ENCODE assay signal across 8 mouse cellular contexts in genomic region chr11:88716061-88716994, GRCm38 (mm10). TPM values are rescaled to one million over a fixed set of nuclear protein-coding genes. Genes with fewer than 3 reads are reported as not detected.
A peak's percentile ranks its signal among the peaks of the same experiment; 100 is the strongest.
DNase-seq lines count a peak whose midpoint lies in the region; ATAC-seq lines count a peak whose summit lies in the region.

No protein-coding gene starts in this region.

- no peak for ATAC-seq in forebrain, embryonic 15.5 days (replicated peaks)
- no peak for ATAC-seq in kidney, embryonic 15.5 days (replicated peaks; ENCODE audit: low FRiP score)
- ATAC-seq in liver, embryonic 16.5 days (ENCODE audit: low read depth): no peak
- no peak for ATAC-seq in neural tube, embryonic 15.5 days (ENCODE audit: low FRiP score)

- WGBS in forebrain, embryonic 15.5 days: under 1% methylated on average over 23 of the region's 23 CpGs
- WGBS in kidney, embryonic 15.5 days: 2% methylated on average over 23 of the region's 23 CpGs
- WGBS in liver, embryonic 16.5 days (ENCODE audit: insufficient replicate concordance): 3% methylated on average over 23 of the region's 23 CpGs
- WGBS in neural tube, embryonic 15.5 days: under 1% methylated on average over 23 of the region's 23 CpGs

- peak overlapping the region; percentile 88 for H3K4me2 ChIP-seq in forebrain, embryonic 15.5 days (replicated peaks)
- H3K4me2 ChIP-seq in kidney, embryonic 15.5 days: peak overlapping the region; percentile 95
- H3K4me2 ChIP-seq in liver, embryonic 16.5 days (ENCODE audit: low read depth, low read length): peak overlapping the region; percentile 96
- H3K4me2 ChIP-seq in neural tube, embryonic 15.5 days: peak overlapping the region; percentile 93

- intact Hi-C loops in heart, postnatal 25 days (cut with DNase I): loop anchor here (5.0 kb wide), 1 partner anchor 94 kb away; no protein-coding TSS in a partner anchor

- H3K27ac ChIP-seq in forebrain, embryonic 15.5 days (replicated peaks): peak overlapping the region; percentile 90
- H3K27ac ChIP-seq in kidney, embryonic 15.5 days: peak overlapping the region; percentile 95
- peak overlapping the region; percentile 53 for H3K27ac ChIP-seq in liver, embryonic 16.5 days (ENCODE audit: low read length)
- H3K27ac ChIP-seq in neural tube, embryonic 15.5 days (replicated peaks): peak overlapping the region; percentile 87

- peak overlapping the region; percentile 96 for H3K9ac ChIP-seq in forebrain, embryonic 15.5 days (replicated peaks)
- peak overlapping the region; percentile 97 for H3K9ac ChIP-seq in kidney, embryonic 15.5 days
- H3K9ac ChIP-seq in liver, embryonic 16.5 days (ENCODE audit: low read depth, low read length): peak overlapping the region; percentile 96
- peak overlapping the region; percentile 93 for H3K9ac ChIP-seq in neural tube, embryonic 15.5 days (replicated peaks)

- peak overlapping the region; percentile 98 for H3K4me3 ChIP-seq in forebrain, embryonic 15.5 days
- peak overlapping the region; percentile 95 for H3K4me3 ChIP-seq in kidney, embryonic 15.5 days (replicated peaks)
- H3K4me3 ChIP-seq in liver, embryonic 16.5 days (ENCODE audit: low read depth, low read length): peak overlapping the region; percentile 92
- peak overlapping the region; percentile 89 for H3K4me3 ChIP-seq in neural tube, embryonic 15.5 days (replicated peaks)

- no peaks in the 10 kb centered on the region for H3K9me3 ChIP-seq in forebrain, embryonic 15.5 days
- no peaks in the 10 kb centered on the region for H3K9me3 ChIP-seq in kidney, embryonic 15.5 days (replicated peaks)
- H3K9me3 ChIP-seq in liver, embryonic 16.5 days (replicated peaks; ENCODE audit: control insufficient read depth, low read length): no peaks in the 10 kb centered on the region
- no peaks in the 10 kb centered on the region for H3K9me3 ChIP-seq in neural tube, embryonic 15.5 days (replicated peaks)

- H3K27me3 ChIP-seq in forebrain, embryonic 15.5 days: no peaks in the 10 kb centered on the region
- no peaks in the 10 kb centered on the region for H3K27me3 ChIP-seq in kidney, embryonic 15.5 days
- H3K27me3 ChIP-seq in liver, embryonic 16.5 days (ENCODE audit: control insufficient read depth, insufficient read depth, low read depth, low read length): no peaks in the 10 kb centered on the region
- no peaks in the 10 kb centered on the region for H3K27me3 ChIP-seq in neural tube, embryonic 15.5 days (replicated peaks)

- peak; percentile 93 for DNase-seq in heart, adult 11 months
- DNase-seq in heart, postnatal 25 days (ENCODE audit: low spot score): no peak
- peak; percentile 49 for DNase-seq in adrenal gland, postnatal 10 days
- DNase-seq in urinary bladder, postnatal 25 days (ENCODE audit: low spot score): no peak

- peaks cover 11% of the 10 kb centered on the region for H3K36me3 ChIP-seq in forebrain, embryonic 15.5 days
- peaks cover 13% of the 10 kb centered on the region for H3K36me3 ChIP-seq in kidney, embryonic 15.5 days
- peaks cover 10% of the 10 kb centered on the region for H3K36me3 ChIP-seq in liver, embryonic 16.5 days (ENCODE audit: control insufficient read depth, insufficient read depth)
- peaks cover 6% of the 10 kb centered on the region for H3K36me3 ChIP-seq in neural tube, embryonic 15.5 days

- H3K4me1 ChIP-seq in forebrain, embryonic 15.5 days: peaks cover 45% of the 10 kb centered on the region
- H3K4me1 ChIP-seq in kidney, embryonic 15.5 days: peaks cover 61% of the 10 kb centered on the region
- H3K4me1 ChIP-seq in liver, embryonic 16.5 days (ENCODE audit: control insufficient read depth, low read depth, low read length): peaks cover 43% of the 10 kb centered on the region
- H3K4me1 ChIP-seq in neural tube, embryonic 15.5 days: peaks cover 48% of the 10 kb centered on the region

RNA-seq across cellular contexts. Expression of gene Msi2, which starts 2.0 kb away (rescaled TPM):
- total RNA-seq in heart, postnatal 25 days (2021): 100 to 1,000 TPM; 191 to 211 TPM
- 100 to 1,000 TPM; 149 to 152 TPM for total RNA-seq in adrenal gland, postnatal 10 days (2021)
- 25.3 and 27.1 TPM in 2 replicates for polyA plus RNA-seq in forebrain, embryonic 15.5 days (2015; fragmentation: Nextera tagmentation; extraction: Ambion mirVana)
- 29.1 and 29.3 TPM in 2 replicates for polyA plus RNA-seq in kidney, embryonic 15.5 days (2015; fragmentation: Nextera tagmentation; extraction: Ambion mirVana)
- polyA plus RNA-seq in liver, embryonic 16.5 days (2015; fragmentation: Nextera tagmentation; extraction: Ambion mirVana): 2.9 and 3.1 TPM in 2 replicates
- 17.3 and 20.7 TPM in 2 replicates for polyA plus RNA-seq in neural tube, embryonic 15.5 days (2015; fragmentation: Nextera tagmentation; extraction: Ambion mirVana)

Comparison
In these comparisons a context has a peak if more than half of its experiments do, and no peak if none do; other contexts are left out.
1. DNase-seq: peak in heart, adult 11 months (single experiment) and adrenal gland, postnatal 10 days (single experiment); none in heart, postnatal 25 days (single experiment) and urinary bladder, postnatal 25 days (single experiment).
2. Peak in every context shown above with its lines, with median percentiles within 50 percentile points of each other: H3K27ac ChIP-seq, H3K4me2 ChIP-seq, H3K4me3 ChIP-seq and H3K9ac ChIP-seq.